Mouse (Mus musculus) liver, adult 2 months (tissue): Measurements from ENCODE around the gene Vamp8. TPM values are rescaled to one million over a fixed set of nuclear protein-coding genes. Genes with fewer than 3 reads are reported as not detected.
A peak's percentile ranks its signal among the peaks of the same experiment; 100 is the strongest.

Experiments used
- DNase-seq: peaks from one replicate; pipeline ENCODE4 v3.0.0-alpha.2; 2011; ENCODE audit warnings: low read depth, low spot score; ENCODE audit errors: extremely low read depth
- H3K27ac ChIP-seq: fragments of 200-500 bp; replicated peaks from 2 replicates; pipeline ENCODE4 v1.5.1; 2012; ENCODE audit warnings: low read depth, mild to moderate bottlenecking, control low read depth, inconsistent platforms, low read length; ENCODE audit not compliant: insufficient read depth
- H3K27me3 ChIP-seq: fragments of 200-500 bp; 2 replicates; pipeline ENCODE4 v1.6.1; 2012; ENCODE audit warnings: mild to moderate bottlenecking, moderate library complexity, low read length, inconsistent platforms; ENCODE audit not compliant: control insufficient read depth, insufficient read depth
- H3K36me3 ChIP-seq: fragments of 200-500 bp; 2 replicates; pipeline ENCODE4 v1.6.1; 2012; ENCODE audit warnings: low read length, inconsistent platforms; ENCODE audit not compliant: control insufficient read depth, insufficient read depth
- H3K4me1 ChIP-seq: fragments of 200-500 bp; 2 replicates; pipeline ENCODE4 v1.6.1; 2011; ENCODE audit warnings: low read length; ENCODE audit not compliant: control insufficient read depth, insufficient read depth
- H3K4me3 ChIP-seq: fragments of 200-500 bp; 2 replicates; pipeline ENCODE4 v1.5.1; 2011; ENCODE audit warnings: low read depth, mild to moderate bottlenecking, control low read depth, low read length, moderate library complexity; ENCODE audit not compliant: insufficient read depth
- H3K79me2 ChIP-seq: fragments of 200-500 bp; 2 replicates; pipeline ENCODE4 v1.6.1; 2012; ENCODE audit warnings: inconsistent platforms, mild to moderate bottlenecking, low read length, moderate library complexity; ENCODE audit not compliant: control insufficient read depth, insufficient read depth
- H3K9ac ChIP-seq: fragments of 200-500 bp; 2 replicates; pipeline ENCODE4 v1.6.1; 2012; ENCODE audit warnings: low read depth, mild to moderate bottlenecking, control low read depth, inconsistent platforms, low read length
- CTCF ChIP-seq: fragments of 200-500 bp; IDR thresholded peaks from 2 replicates; pipeline ENCODE4 v1.5.1; 2011; ENCODE audit warnings: low read depth, low read length, control low read depth
- POLR2A ChIP-seq: fragments of 200-500 bp; IDR thresholded peaks from 2 replicates; pipeline ENCODE4 v1.6.1; 2011; ENCODE audit warnings: low read length, control low read depth; ENCODE audit not compliant: insufficient read depth; ENCODE audit errors: extremely low read depth
- WGBS: fragments of 180-500 bp; shearing (Covaris S2); methylation state at CpG from one replicate; pipeline ENCODE4 v1.1.7; 2018; 5-methylcytosine and 5-hydroxymethylcytosine counted together
- polyA plus RNA-seq: library from polyadenylated mRNA; depleted of rRNA; stranded (reverse); fragments of >200 nt; gene quantifications from 2 replicates; pipeline ENCODE4 v1.2.3, GENCODE M21; 2012
- total RNA-seq: library from RNA; depleted of rRNA; stranded (reverse); fragments of >200 nt; gene quantifications from 2 replicates; pipeline ENCODE4 v1.2.3, GENCODE M21; 2014

Gene Vamp8
- total and polyA plus RNA-seq, 2 experiments, result 219 to 238 TPM

GRCm38 (mm10) chr6:72399967-72400366 is 9.5 kb upstream of the Vamp8 start:
- Histone ChIP-seq H3K36me3 (no peaks in the 10 kb centered on the region), H3K9ac (no peak overlapping the region), H3K27ac (no peak overlapping the region), H3K79me2 (no peaks in the 10 kb centered on the region), H3K27me3 (no peaks in the 10 kb centered on the region), H3K4me3 (no peak overlapping the region), H3K4me1 (no peaks in the 10 kb centered on the region)
- TF ChIP-seq CTCF (no peak), POLR2A (no peak)
- WGBS, result 56% methylated on average over 2 of the region's 2 CpGs
- no peak for DNase-seq

GRCm38 (mm10) chr6:72396837-72397251 is 6.3 kb upstream of the Vamp8 start:
- H3K27ac ChIP-seq, result no peak overlapping the region
- no peaks in the 10 kb centered on the region for H3K79me2 ChIP-seq
- no peak overlapping the region for H3K9ac ChIP-seq
- no peaks in the 10 kb centered on the region for H3K4me1 ChIP-seq
- no peak for TF ChIP-seq CTCF
- TF ChIP-seq POLR2A, result no peak
- H3K4me3 ChIP-seq, result no peak overlapping the region
- no peak for DNase-seq
- H3K27me3 ChIP-seq, result no peaks in the 10 kb centered on the region
- WGBS, result 69% methylated on average over 10 of the region's 10 CpGs
- H3K36me3 ChIP-seq, result no peaks in the 10 kb centered on the region

GRCm38 (mm10) chr6:72392341-72392740 is 1.8 kb upstream of the Vamp8 start:
- 97% methylated on average over 5 of the region's 5 CpGs for WGBS
- H3K27ac ChIP-seq, result no peak overlapping the region

GRCm38 (mm10) chr6:72390795-72391521 is 455 bp upstream of the Vamp8 start:
- Histone ChIP-seq H3K27me3 (no peaks in the 10 kb centered on the region), H3K9ac (peak overlapping the region; percentile 13; the same call in 1 of the 2 replicates), H3K27ac (peak overlapping the region; percentile 93), H3K36me3 (peaks cover 13% of the 10 kb centered on the region; the same call in 1 of the 2 replicates), H3K4me1 (peaks cover 6% of the 10 kb centered on the region), H3K79me2 (peaks cover 10% of the 10 kb centered on the region; the same call in 1 of the 2 replicates), H3K4me3 (no peak overlapping the region; the same call in 1 of the 2 replicates)
- WGBS, result 9% methylated on average over 12 of the region's 12 CpGs
- TF ChIP-seq POLR2A (no peak), CTCF (no peak)
- DNase-seq, result peak; percentile 60

More at GRCm38 (mm10) chr6:72392341-72392740, 1.8 kb upstream of the Vamp8 start:
- H3K4me3 ChIP-seq, result no peak overlapping the region
- H3K27me3 ChIP-seq, result no peaks in the 10 kb centered on the region
- H3K79me2 ChIP-seq, result peaks cover 10% of the 10 kb centered on the region; the same call in 1 of the 2 replicates
- H3K4me1 ChIP-seq, result peaks cover 6% of the 10 kb centered on the region
- H3K9ac ChIP-seq, result no peak overlapping the region
- TF ChIP-seq POLR2A (no peak), CTCF (no peak)
- DNase-seq, result no peak
- peaks cover 6% of the 10 kb centered on the region; the same call in 1 of the 2 replicates for H3K36me3 ChIP-seq

- 1% methylated on average over 13 of the region's 13 CpGs for WGBS
- H3K36me3 ChIP-seq, result peaks cover 21% of the 10 kb centered on the region
- no peak for DNase-seq
These were observed 997 bp downstream of the Vamp8 start for GRCm38 (mm10) chr6:72389471-72389940.

More at GRCm38 (mm10) chr6:72389471-72389940, 997 bp downstream of the Vamp8 start:
- Histone ChIP-seq H3K79me2 (peaks cover 10% of the 10 kb centered on the region; the same call in 1 of the 2 replicates), H3K9ac (peak overlapping the region; percentile 79), H3K27me3 (no peaks in the 10 kb centered on the region), H3K4me3 (peak overlapping the region; percentile 73), H3K4me1 (peaks cover 6% of the 10 kb centered on the region), H3K27ac (peak overlapping the region; percentile 93)
- no peak for TF ChIP-seq CTCF
- TF ChIP-seq POLR2A, result no peak
